Mouse (Mus musculus) liver, postnatal 0 days (tissue): Measurements from ENCODE around the gene Tamm41. TPM values are rescaled to one million over a fixed set of nuclear protein-coding genes. Genes with fewer than 3 reads are reported as not detected.

ENCODE experiments used
- ATAC-seq: fragments of 200-750 bp; cut with Nextera tagmentation; 2 replicates; pipeline ENCODE4 v1.8.0; 2017; ENCODE audit warnings: mild to moderate bottlenecking, moderate library complexity
- DNase-seq: peaks from one replicate; pipeline ENCODE4 v3.0.0-alpha.2; 2016
- H3K27ac ChIP-seq: fragments of 300-500 bp; sonication (generic); 2 replicates; pipeline ENCODE4 v1.5.1; 2014; ENCODE audit warnings: antibody characterized with exemption, moderate library complexity, mild to moderate bottlenecking, low read depth
- H3K27me3 ChIP-seq: fragments of 300-500 bp; sonication (generic); 2 replicates; pipeline ENCODE4 v1.6.1; 2014; ENCODE audit warnings: low read length, control low read depth, mixed read lengths; ENCODE audit not compliant: insufficient read depth
- H3K36me3 ChIP-seq: fragments of 300-500 bp; sonication (generic); replicated peaks from 2 replicates; pipeline ENCODE4 v1.6.1; 2014; ENCODE audit warnings: mild to moderate bottlenecking, control low read depth, low read length, moderate library complexity, mixed read lengths; ENCODE audit not compliant: insufficient read depth
- H3K4me1 ChIP-seq: fragments of 300-500 bp; sonication (generic); 2 replicates; pipeline ENCODE4 v1.6.1; 2014; ENCODE audit warnings: antibody characterized with exemption, mild to moderate bottlenecking, control low read depth; ENCODE audit not compliant: insufficient read depth
- H3K4me2 ChIP-seq: fragments of 300-500 bp; sonication (generic); 2 replicates; pipeline ENCODE4 v1.6.1; 2014; ENCODE audit warnings: low read depth, mild to moderate bottlenecking, low read length, moderate library complexity, mixed read lengths
- H3K4me3 ChIP-seq: fragments of 300-500 bp; sonication (generic); 2 replicates; pipeline ENCODE4 v1.5.1; 2014; ENCODE audit warnings: low read depth, low read length
- H3K9ac ChIP-seq: fragments of 300-500 bp; sonication (generic); replicated peaks from 2 replicates; pipeline ENCODE4 v1.6.1; 2014; ENCODE audit warnings: mild to moderate bottlenecking, moderate library complexity
- H3K9me3 ChIP-seq: fragments of 300-500 bp; sonication (generic); 2 replicates; pipeline ENCODE4 v1.6.1; 2016; ENCODE audit warnings: mild to moderate bottlenecking, control low read depth, low read length, mixed read lengths
- CTCF ChIP-seq: sonication (generic); IDR thresholded peaks from 2 replicates; pipeline ENCODE4 v1.5.1; 2016; ENCODE audit warnings: antibody characterized with exemption, low read depth
- EP300 ChIP-seq: IDR thresholded peaks from 2 replicates; pipeline ENCODE4 v1.6.1; 2016; ENCODE audit warnings: antibody characterized with exemption, low read depth, mild to moderate bottlenecking
- whole genome bisulfite sequencing: fragments of 180-500 bp; shearing (Covaris S2); extraction: QIAGEN DNeasy Blood & Tissue Kit; methylation state at CpG from one replicate; pipeline ENCODE4 v1.1.7; 2014; ENCODE audit not compliant: insufficient replicate concordance; 5-methylcytosine and 5-hydroxymethylcytosine counted together
- polyA plus RNA-seq: library from polyadenylated mRNA; unstranded; fragments of >200 nt; fragmentation: Nextera tagmentation; extraction: Ambion mirVana; gene quantifications from 2 replicates; pipeline ENCODE4 v1.2.1, GENCODE M21; 2015

Tamm41 gene
- polyA plus RNA-seq, 1 experiment from 2014 or later, result 18.4 TPM

DNA sequence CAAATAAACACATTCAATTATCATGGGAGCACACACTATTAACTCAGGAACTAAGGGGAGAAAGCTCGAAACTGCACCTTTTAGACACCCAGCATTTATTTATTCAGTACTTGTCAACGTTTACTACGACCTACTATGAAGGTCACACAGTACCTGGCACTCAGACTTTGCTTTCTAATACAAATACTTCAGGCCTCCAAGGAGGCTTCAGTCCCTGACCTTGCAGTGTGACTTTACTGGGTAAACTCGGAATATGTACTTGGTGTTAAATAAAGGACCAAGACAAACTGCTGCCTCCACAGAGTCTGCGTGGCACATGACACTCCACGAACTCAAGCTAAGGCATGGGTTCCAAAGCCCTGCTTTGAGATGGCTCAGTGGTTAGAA is 78.7 kb downstream of the Tamm41 start:
- Histone ChIP-seq H3K27me3 (no peaks in the 10 kb centered on the region), H3K4me1 (no peaks in the 10 kb centered on the region), H3K36me3 (no peaks in the 10 kb centered on the region), H3K9me3 (no peaks in the 10 kb centered on the region), H3K4me2 (no peak overlapping the region), H3K9ac (no peak overlapping the region), H3K27ac (no peak overlapping the region), H3K4me3 (no peak overlapping the region)
- no peak for DNase-seq
- ATAC-seq, result no peak
- TF ChIP-seq CTCF, result no peak
- no peak for TF ChIP-seq EP300
- 63% methylated on average over 6 of the region's 6 CpGs for WGBS

- H3K9ac ChIP-seq, result no peak overlapping the region
- H3K4me3 ChIP-seq, result no peak overlapping the region
- no peaks in the 10 kb centered on the region for H3K4me1 ChIP-seq
- H3K36me3 ChIP-seq, result no peaks in the 10 kb centered on the region
- no peaks in the 10 kb centered on the region for H3K9me3 ChIP-seq
- TF ChIP-seq CTCF (no peak), EP300 (no peak)
- no peaks in the 10 kb centered on the region for H3K27me3 ChIP-seq
- no peak overlapping the region for H3K4me2 ChIP-seq
- 70% methylated on average over 10 of the region's 10 CpGs for WGBS
- ATAC-seq (no peak), DNase-seq (no peak)
- H3K27ac ChIP-seq, result no peak overlapping the region
Observed at GRCm38 (mm10) chr6:114958249-114959011, 79.2 kb downstream of the Tamm41 start.

DNA sequence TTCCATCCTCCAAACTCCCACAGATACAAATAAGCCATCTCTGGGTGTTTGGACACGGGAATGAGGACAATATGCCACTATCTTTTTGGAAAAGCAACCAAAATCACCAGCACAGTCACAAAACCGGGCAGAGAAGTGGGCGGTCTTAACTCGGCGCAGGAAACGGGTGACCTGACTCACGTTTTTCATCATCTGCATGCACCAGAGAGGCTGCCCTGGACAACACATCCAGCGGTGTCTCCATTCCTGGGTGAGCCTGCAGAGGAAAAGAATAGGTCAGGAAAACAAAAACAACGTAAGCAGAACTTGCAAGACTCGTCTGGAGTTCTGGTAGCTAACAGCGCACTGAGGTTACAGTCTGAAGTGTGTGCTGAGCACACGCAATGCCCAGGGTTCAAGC is 79.9 kb downstream of the Tamm41 start:
- Histone ChIP-seq H3K27me3 (no peaks in the 10 kb centered on the region), H3K9me3 (no peaks in the 10 kb centered on the region), H3K27ac (no peak overlapping the region), H3K36me3 (no peaks in the 10 kb centered on the region), H3K4me2 (no peak overlapping the region), H3K9ac (no peak overlapping the region), H3K4me3 (no peak overlapping the region), H3K4me1 (no peaks in the 10 kb centered on the region)
- DNase-seq (no peak), ATAC-seq (no peak)
- WGBS, result 65% methylated on average over 12 of the region's 12 CpGs
- TF ChIP-seq EP300, result no peak
- TF ChIP-seq CTCF, result no peak

DNA sequence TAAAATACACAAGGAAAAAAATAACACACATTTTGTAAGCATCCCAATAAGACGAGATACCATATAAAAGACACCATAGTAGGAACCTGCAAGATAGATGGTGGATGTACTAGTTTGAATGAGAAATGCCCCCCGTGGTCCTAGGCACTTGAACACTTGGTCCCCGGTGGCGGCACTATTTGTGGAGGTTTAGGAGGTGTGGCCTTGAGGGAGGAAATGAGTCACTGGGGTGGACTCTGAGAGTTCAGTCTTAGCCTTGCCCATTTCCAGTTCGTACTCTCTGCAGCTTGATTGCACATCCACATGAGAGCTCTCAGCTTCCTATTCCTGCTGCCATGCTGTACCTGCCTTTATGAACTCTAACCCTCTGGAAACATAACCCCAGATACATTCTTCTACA is 83.2 kb downstream of the Tamm41 start:
- ATAC-seq (no peak), DNase-seq (no peak)
- no peak for TF ChIP-seq CTCF
- TF ChIP-seq EP300, result no peak
- no peaks in the 10 kb centered on the region for H3K9me3 ChIP-seq
- no peaks in the 10 kb centered on the region for H3K27me3 ChIP-seq
- H3K4me2 ChIP-seq, result no peak overlapping the region
- no peak overlapping the region for H3K9ac ChIP-seq
- H3K36me3 ChIP-seq, result no peaks in the 10 kb centered on the region
- 55% methylated on average over 5 of the region's 5 CpGs for WGBS
- H3K4me1 ChIP-seq, result no peaks in the 10 kb centered on the region
- H3K4me3 ChIP-seq, result no peak overlapping the region
- H3K27ac ChIP-seq, result no peak overlapping the region

Other genes starting within 250 kb of the Tamm41 start
- gene Vgll4, start 67.9 kb downstream of the Tamm41 start, polyA plus RNA-seq, result 11.9 and 14.7 TPM in 2 replicates
- 0.20 and 0.21 TPM in 2 replicates for gene Syn2, start 97.0 kb upstream of the Tamm41 start, polyA plus RNA-seq
- not detected in 2 replicates for gene Gm17482, start 189.5 kb upstream of the Tamm41 start, polyA plus RNA-seq
- 0.11 TPM in 1 of 2 replicates, not detected in the other for gene Timp4, start 214.3 kb upstream of the Tamm41 start, polyA plus RNA-seq